Mouse (Mus musculus) right cerebral cortex, postnatal 4 days (tissue): ENCODE results near the gene Ebi3.
"Not testable (repeated sequence)": the region's sequence is repeated elsewhere in the genome, so short reads cannot be mapped to it uniquely, and the experiment has no call there.

Experiments used
- DNase-seq: peaks from one replicate; pipeline ENCODE4 v3.0.0-alpha.2; 2022

Gene Ebi3

GRCm38 (mm10) chr17:55952447-55953027, at the start of gene Ebi3:
Gene Ebi3 (plus strand): TSS chr17:55952640.
- no peak for DNase-seq

DNA sequence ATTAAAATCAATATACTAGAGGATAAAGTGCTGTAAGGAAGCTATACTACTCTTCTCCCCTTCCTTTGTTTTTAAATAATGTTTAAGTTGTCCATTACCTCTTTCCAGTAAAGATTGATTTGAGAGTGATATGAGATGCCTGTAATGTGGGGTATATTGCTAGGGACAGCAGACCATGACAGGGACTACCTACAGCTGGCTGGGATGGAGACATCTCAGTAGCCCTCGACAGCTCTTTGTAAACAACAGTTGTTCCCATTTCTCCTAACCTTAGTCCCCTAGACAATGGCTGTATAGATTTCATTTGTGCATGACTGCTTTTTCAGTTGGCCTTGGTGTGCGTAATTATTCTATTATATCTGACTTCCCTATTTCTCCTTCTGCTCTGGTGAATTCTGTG, 49.4 kb upstream of the Ebi3 start:
- DNase-seq, result no peak

GRCm38 (mm10) chr17:55903687-55904086, 48.8 kb upstream of the Ebi3 start:
- DNase-seq, result no peak

- no peak for DNase-seq
Measured at GRCm38 (mm10) chr17:55904131-55904530, 48.3 kb upstream of the Ebi3 start.

- DNase-seq, result no peak
Measured at GRCm38 (mm10) chr17:55906669-55907068, 45.8 kb upstream of the Ebi3 start.

DNA sequence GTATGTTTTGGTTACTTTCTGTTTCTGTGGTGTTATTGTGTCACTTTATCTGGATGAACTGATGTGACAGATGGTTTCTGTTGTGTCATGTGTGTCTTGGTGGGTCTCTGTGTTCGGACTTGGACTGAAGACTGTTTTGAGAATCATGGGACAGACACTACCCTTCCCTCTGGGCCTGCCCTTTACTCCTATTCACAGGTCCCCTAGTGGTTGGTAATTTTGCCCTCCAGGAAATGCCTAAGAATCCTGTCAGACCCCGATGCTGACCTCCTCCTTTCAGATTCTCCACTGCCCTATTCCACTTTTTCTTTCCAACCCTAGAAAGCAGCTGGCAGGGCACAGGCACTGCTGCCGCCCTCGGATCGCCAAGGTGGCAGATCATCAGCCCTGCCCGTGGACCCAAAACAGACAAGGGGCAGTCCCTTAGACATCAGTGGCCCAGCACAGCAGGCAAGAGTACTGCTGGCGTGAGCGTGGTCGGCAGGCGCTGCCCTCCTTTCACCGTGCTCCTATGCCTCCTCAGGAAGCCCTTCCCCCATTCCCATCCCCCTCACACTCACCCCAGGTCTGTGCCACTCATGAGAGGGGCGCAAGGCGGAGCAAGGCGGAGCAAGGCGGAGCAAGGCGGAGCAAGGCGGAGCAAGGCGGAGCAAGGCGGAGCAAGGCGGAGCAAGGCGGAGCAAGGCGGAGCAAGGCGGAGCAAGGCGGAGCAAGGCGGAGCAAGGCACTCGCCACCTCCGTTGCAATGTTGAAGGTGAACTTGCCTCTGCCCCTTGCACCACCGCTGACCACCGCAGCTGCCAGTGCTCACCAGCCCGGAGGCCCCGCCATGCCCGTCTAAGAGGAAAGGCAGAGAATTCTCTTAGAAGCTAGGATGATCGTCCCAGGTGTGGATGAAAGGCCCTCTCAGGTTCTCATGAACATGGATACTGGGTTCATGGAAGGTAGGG, 20.6 kb upstream of the Ebi3 start:
- peak; percentile 60 for DNase-seq

- DNase-seq, result no peak
Measured at GRCm38 (mm10) chr17:55932635-55933034, 19.8 kb upstream of the Ebi3 start.

- no peak for DNase-seq
Measured at GRCm38 (mm10) chr17:55933191-55933590, 19.2 kb upstream of the Ebi3 start.

DNA sequence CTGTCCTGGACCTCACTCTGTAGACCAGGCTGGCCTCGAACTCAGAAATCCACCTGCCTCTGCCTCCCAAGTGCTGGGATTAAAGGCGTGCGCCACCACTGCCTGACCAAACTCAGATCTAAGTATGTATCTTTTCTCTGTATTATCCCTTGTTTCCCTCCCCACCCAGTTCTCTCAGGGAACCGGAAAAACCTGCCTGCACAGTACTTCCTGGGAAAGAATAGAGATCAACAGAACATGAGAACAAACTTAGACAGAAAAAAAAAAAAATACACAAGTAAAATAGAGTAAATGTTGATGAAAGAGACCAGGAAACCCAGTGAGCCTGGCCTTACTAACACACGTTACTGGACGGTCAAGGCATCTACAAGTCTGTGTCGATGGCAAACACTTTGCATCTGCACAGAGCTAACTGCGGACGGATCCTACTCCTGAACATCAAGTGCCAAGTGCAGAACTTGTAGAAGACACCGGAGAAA, 8.0 kb upstream of the Ebi3 start:
- DNase-seq, result not testable (repeated sequence)

- DNase-seq, result peak; percentile 82
Measured at GRCm38 (mm10) chr17:55944866-55945682, 7.4 kb upstream of the Ebi3 start.

DNA sequence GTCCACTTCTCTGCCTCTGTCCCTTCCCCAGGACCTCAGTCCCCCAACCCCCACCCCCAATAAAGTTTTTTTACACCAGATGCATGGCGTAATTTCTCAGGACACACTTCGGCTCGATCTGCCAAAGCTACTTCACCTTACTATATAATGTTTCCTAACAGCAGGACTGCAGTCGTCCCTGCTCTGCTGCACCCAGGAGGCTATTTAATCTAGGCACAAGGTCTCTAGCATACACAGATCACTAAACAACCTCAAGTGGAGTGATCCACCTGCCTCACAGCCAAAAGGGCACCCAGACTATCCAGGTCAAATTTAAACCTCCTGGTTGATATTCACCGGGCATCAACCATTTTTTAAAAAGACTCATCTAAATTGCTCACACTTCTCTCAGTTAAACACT, 6.7 kb upstream of the Ebi3 start:
- DNase-seq, result no peak

GRCm38 (mm10) chr17:55948647-55949046, 3.8 kb upstream of the Ebi3 start:
- DNase-seq, result no peak

GRCm38 (mm10) chr17:55949400-55949799, 3.0 kb upstream of the Ebi3 start, which contains the start of gene Zfp119b:
Gene Zfp119b (minus strand): TSS chr17:55949500.
- no peak for DNase-seq

DNA sequence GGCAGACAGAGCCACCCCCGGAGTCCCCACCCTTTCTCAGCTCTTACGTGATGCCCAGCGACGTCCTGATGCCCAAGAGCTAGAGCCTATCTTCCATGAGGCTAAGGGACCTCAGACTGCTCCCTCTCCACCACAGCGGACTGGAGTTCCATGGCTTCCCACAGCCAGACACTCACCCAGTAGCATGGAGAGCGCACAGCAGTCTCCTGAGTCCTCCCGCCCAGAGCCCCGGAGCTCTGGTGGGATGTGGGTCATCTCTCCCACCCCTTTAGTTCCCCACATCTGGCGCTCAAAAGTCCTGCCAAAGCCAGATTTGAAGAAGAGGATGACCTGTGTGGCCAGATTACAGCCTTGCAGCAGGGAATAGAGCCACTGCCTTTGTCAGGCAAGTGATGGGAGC, 1.8 kb upstream of the Ebi3 start:
- no peak for DNase-seq

- DNase-seq, result no peak
Measured at GRCm38 (mm10) chr17:55952041-55952440, 399 bp upstream of the Ebi3 start.

- no peak for DNase-seq
Measured at GRCm38 (mm10) chr17:55953751-55954150, 1.3 kb downstream of the Ebi3 start.

DNA sequence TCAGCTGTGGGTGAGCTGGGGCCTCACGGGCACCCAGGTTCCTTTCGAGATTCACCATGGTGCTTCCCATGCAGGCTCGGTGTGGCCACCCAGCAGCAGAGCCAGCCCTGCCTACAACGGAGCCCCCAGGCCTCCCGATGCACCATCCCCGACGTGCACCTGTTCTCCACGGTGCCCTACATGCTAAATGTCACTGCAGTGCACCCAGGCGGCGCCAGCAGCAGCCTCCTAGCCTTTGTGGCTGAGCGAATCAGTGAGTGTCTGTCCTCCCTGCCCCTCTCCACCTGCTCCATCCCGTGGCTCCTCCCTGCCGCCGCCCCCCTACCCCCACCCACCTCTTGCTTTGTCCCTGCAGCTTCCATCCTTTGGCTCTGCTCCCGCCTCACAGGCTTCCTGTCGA, 1.8 kb downstream of the Ebi3 start:
- DNase-seq, result no peak

- peak; percentile 83 for DNase-seq
Measured at GRCm38 (mm10) chr17:55956129-55956528, 3.7 kb downstream of the Ebi3 start.

- DNase-seq, result no peak
Measured at GRCm38 (mm10) chr17:55956591-55956990, 4.2 kb downstream of the Ebi3 start.

GRCm38 (mm10) chr17:55957168-55957567, 4.7 kb downstream of the Ebi3 start:
- peak; percentile 84 for DNase-seq

GRCm38 (mm10) chr17:55957726-55958583, 5.5 kb downstream of the Ebi3 start:
- no peak for DNase-seq

DNA sequence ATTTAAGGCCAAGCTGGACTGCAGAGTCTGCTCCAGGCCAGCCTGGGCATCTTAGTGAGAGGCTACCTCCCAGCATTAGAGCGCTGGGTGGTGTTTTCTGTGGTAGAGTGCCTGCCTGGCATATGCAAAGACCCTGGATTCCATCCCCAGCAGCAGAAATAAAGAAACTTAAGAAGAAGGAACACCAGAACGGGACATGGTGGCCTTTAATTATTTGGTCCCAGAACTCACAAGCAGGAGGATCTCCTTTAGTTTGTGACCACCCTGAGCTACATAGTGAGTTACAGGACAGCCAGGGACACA, 6.1 kb downstream of the Ebi3 start:
- DNase-seq, result no peak
